Mouse (Mus musculus): ENCODE measurements around the gene Mogat2. TPM values are rescaled to one million over a fixed set of nuclear protein-coding genes. Genes with fewer than 3 reads are reported as not detected.

The Mogat2 gene
- total RNA-seq, 2 experiments from 2014 or later: not detected

GRCm38 (mm10) chr7:99200290-99200689, 38.1 kb downstream of the Mogat2 start:
- intact Hi-C loops (cut with DNase I): no loop called here
- no peak for DNase-seq (ENCODE audit: low spot score in 2 of 2)

- intact Hi-C loops (cut with DNase I): no loop called here
- no peak for DNase-seq (ENCODE audit: low spot score in 2 of 2)
These were observed 38.8 kb downstream of the Mogat2 start for GRCm38 (mm10) chr7:99199451-99200175.

- intact Hi-C loops (cut with DNase I): no loop called here
- no peak for DNase-seq (ENCODE audit: low spot score in 2 of 2)
These were observed 39.6 kb downstream of the Mogat2 start for GRCm38 (mm10) chr7:99198811-99199210.

GRCm38 (mm10) chr7:99194511-99194910, 43.9 kb downstream of the Mogat2 start:
- intact Hi-C loops (cut with DNase I): no loop called here
- no peak for DNase-seq (ENCODE audit: low spot score in 2 of 2)

- no peak for DNase-seq (ENCODE audit: low spot score in 2 of 2)
- intact Hi-C loops (cut with DNase I): no loop called here
These were observed 44.5 kb downstream of the Mogat2 start for GRCm38 (mm10) chr7:99193926-99194325.

- intact Hi-C loops (cut with DNase I): no loop called here
- DNase-seq (ENCODE audit: low spot score in 2 of 2): no peak
These were observed 47.0 kb downstream of the Mogat2 start for GRCm38 (mm10) chr7:99191411-99191810.

- no peak for DNase-seq (ENCODE audit: low spot score in 2 of 2)
- intact Hi-C loops (cut with DNase I): no loop called here
These were observed 48.5 kb downstream of the Mogat2 start for GRCm38 (mm10) chr7:99189885-99190284.

GRCm38 (mm10) chr7:99188630-99189029, 49.8 kb downstream of the Mogat2 start:
- intact Hi-C loops (cut with DNase I): no loop called here
- DNase-seq (ENCODE audit: low spot score in 2 of 2): no peak

GRCm38 (mm10) chr7:99187451-99187850, 51.0 kb downstream of the Mogat2 start:
- intact Hi-C loops (cut with DNase I): no loop called here

GRCm38 (mm10) chr7:99185405-99185804, 53.0 kb downstream of the Mogat2 start:
- intact Hi-C loops (cut with DNase I): no loop called here
- no peak for DNase-seq (ENCODE audit: low spot score in 2 of 2)

More at GRCm38 (mm10) chr7:99187451-99187850, 51.0 kb downstream of the Mogat2 start:
- no peak for DNase-seq (ENCODE audit: low spot score in 2 of 2)

GRCm38 (mm10) chr7:99183751-99184150, 54.7 kb downstream of the Mogat2 start:
- no peak for DNase-seq (ENCODE audit: low spot score in 2 of 2)
- intact Hi-C loops (cut with DNase I): loop anchor here (5.0 kb wide), 1 partner anchor 69 kb away; no protein-coding TSS in a partner anchor

- intact Hi-C loops (cut with DNase I): loop anchor here (5.0 kb wide), 1 partner anchor 70 kb away; no protein-coding TSS in a partner anchor
- peak; percentile 94 for DNase-seq (ENCODE audit: low spot score in 2 of 2)
These were observed 55.8 kb downstream of the Mogat2 start, which contains the start of gene Dgat2 for GRCm38 (mm10) chr7:99182432-99183172. Dgat2 (minus strand) TSS chr7:99182719.

- DNase-seq (ENCODE audit: low spot score in 2 of 2): peak in 1 of 2 experiments; percentile 50
- intact Hi-C loops (cut with DNase I): loop anchor here (5.0 kb wide), 1 partner anchor 70 kb away; no protein-coding TSS in a partner anchor
These were observed 56.6 kb downstream of the Mogat2 start for GRCm38 (mm10) chr7:99181619-99182431.

- DNase-seq (ENCODE audit: low spot score in 2 of 2): no peak
- intact Hi-C loops (cut with DNase I): loop anchor here (5.0 kb wide), 1 partner anchor 72 kb away; no protein-coding TSS in a partner anchor
These were observed 58.3 kb downstream of the Mogat2 start for GRCm38 (mm10) chr7:99180162-99180561.

GRCm38 (mm10) chr7:99179271-99179670, 59.1 kb downstream of the Mogat2 start:
- DNase-seq (ENCODE audit: low spot score in 2 of 2): no peak
- intact Hi-C loops (cut with DNase I): no loop called here

GRCm38 (mm10) chr7:99177386-99177785, 61.0 kb downstream of the Mogat2 start:
- intact Hi-C loops (cut with DNase I): no loop called here
- DNase-seq (ENCODE audit: low spot score in 2 of 2): no peak

- intact Hi-C loops (cut with DNase I): no loop called here
- DNase-seq (ENCODE audit: low spot score in 2 of 2): no peak
These were observed 62.8 kb downstream of the Mogat2 start for GRCm38 (mm10) chr7:99175666-99176065.

- intact Hi-C loops (cut with DNase I): no loop called here
- no peak for DNase-seq (ENCODE audit: low spot score in 2 of 2)
These were observed 63.3 kb downstream of the Mogat2 start for GRCm38 (mm10) chr7:99175118-99175517.

GRCm38 (mm10) chr7:99174006-99174405, 64.4 kb downstream of the Mogat2 start:
- DNase-seq (ENCODE audit: low spot score in 2 of 2): no peak
- intact Hi-C loops (cut with DNase I): no loop called here

GRCm38 (mm10) chr7:99172898-99173297, 65.5 kb downstream of the Mogat2 start:
- intact Hi-C loops (cut with DNase I): no loop called here

More at GRCm38 (mm10) chr7:99172898-99173297, 65.5 kb downstream of the Mogat2 start:
- no peak for DNase-seq (ENCODE audit: low spot score in 2 of 2)

Data from left cerebral cortex, postnatal 36 days (tissue).